Mouse (Mus musculus): ENCODE measurements at regions not wholly inside any gene's neighbourhood (a gene's known extent, or its start where the extent isn't known, plus 50 kb on each side); places are given as distances from the start of the nearest gene placed in this dataset.

DNA sequence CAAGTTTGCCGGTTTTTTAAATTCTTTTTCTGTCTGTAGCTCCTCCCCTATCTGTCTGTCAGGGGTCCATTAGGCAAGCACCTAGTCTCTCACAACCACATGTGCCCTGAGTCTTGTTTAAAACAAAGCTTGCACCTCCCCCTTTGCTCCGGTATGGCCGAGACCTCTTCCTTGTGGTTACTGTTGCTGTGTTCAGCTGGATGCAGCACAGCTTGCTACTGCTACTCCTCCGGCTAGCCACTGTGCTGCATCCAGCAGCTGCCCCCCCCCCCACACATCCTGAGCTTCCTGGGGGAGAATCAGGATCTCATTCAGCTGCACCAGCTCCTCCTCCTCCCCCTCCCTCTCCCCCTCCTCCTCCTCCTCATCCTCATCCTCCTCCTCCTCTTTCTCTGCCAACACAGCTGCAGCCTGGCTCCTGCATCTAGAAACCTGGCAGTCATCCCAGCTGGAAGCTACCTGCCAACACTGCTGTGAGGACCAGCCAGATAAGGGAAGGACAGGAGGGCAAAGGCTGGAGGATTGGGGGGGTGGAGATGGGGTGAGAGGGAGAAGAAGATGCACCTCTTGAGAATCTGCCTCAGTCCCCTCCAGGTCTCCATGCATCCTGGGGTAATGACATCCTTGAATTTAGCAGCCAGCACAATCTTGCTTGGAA lies 114.8 kb upstream of the Tmem260 start:
- peak; percentile 48 for DNase-seq

DNA sequence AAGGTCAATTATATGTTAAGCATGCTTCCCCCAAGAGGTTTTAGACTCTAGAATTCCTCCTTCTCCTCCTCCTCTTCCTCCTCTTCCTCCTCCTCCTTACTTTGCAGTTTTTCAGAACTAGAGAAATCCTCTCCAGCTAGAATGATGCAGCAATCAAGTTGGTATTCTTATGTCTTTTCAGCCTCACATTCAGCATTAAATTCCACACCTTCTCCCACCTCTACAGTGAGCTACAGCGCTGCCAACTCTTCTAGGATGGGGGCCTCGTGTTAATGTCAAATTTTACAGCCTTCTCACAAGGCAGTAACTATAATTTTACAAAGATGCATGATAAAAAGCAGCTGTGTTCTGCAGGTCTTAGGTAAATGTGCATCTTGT lies 114.3 kb upstream of the Tmem260 start:
- no peak for DNase-seq

DNA sequence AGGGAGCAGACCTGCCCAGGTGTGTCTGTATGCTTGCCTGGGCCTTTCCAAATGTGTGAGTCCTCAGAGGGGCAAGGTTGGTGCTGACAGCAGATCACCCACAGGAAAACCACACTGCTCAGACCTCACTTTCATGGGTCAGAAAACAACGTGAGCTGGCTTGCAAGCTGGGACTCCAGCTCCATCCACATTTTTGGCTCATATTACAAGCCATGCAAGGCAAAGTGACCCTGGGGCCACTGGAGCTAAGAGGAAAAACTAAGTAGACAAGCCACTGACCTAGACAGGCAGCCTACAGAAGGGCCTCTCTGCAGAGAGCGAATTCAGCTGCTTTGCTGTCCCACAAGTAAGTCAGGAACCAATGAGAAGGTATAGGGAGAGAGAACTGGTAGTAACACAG lies 113.7 kb upstream of the Tmem260 start:
- no peak for DNase-seq

DNA sequence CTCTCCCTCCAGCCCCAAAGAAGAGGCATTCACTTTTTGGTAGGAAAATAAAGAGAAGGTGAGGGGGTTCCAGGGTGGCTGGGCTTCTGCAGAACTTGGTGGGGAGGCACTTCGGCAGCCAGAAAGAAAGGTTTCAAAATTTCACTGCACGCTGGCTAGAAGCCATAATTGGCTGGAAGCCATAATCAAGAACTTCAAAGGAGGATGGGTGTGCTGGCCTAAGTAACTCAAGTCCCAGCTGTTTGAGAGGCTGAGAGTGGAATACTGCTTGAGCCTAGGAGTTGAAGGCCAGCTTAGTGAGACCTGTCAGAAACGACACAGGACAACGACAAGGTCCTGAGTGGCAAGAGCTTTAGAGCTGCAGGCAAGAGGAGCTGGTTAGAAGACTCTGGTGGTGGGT lies 113.3 kb upstream of the Tmem260 start:
- no peak for DNase-seq

DNA sequence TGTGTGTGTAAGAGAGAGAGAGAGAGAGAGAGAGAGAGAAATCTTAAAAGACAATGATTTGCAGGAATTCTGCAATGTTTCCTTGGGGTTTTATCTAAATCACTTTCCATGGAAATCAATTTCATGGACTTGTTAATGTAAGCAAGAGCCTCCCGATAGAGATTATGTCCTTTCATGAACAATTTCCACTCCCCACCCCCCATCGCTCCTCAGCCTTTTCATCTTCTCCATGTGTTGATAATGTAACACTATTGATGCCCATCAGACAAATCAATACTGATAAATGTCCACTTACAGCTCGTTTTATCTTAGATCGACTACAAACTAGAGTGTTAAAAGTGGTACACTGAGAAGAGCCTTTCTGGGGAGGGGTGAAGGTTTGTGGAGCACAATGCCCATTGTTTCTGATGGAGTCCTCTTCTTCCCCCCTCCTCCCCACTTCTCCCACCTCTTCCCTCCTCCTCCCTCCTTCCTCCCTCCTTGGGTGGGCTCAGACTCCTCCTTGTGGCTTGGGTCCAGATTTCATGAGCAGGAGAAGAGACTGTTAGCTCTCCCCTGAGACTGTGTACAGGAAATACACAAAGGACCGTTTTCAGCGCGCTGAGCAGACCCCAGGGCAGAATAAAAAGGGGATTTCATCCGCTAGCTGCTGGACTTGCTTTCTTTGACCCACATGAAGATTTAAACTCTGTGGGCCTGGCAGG lies 111.7 kb upstream of the Tmem260 start:
- DNase-seq = no peak

DNA sequence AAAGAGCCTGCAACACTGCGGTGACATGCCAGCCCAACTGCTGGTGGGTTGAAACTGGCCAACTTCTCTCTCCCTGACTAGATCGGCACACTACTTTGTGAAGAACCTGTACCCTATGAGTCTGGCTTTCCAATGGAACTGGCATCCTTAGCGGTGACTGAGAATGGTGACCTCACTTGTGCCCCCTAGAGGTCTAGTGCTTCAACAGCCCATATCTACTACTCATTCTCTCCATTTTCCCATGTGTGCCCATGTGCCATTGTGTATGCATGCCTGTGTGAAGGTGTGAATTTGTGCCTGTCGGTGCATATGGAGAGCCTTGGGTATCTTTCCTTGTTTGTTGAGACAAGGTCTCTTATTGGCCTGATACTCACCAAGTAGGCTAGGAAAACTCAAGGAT lies 106.5 kb upstream of the Tmem260 start:
- no peak for DNase-seq

DNA sequence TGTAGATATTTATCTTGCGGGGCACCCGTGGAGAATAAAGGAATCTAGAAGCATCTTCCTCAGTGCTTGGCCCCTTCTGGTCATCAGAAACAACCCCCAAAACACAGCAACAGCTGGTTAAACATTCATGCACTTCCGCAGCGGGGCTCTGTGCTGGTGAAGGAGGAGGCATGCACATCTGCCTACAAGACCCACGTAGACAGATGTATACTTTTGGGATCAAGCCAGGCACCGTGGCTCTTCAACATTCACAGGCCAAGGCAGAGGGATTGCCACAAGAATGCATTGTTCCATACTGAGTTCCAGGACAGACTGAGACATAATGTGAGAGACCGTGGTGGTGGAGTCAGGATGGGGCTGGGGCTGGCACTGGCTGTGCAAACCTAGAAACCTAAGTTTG lies 103.0 kb upstream of the Tmem260 start:
- DNase-seq = no peak

DNA sequence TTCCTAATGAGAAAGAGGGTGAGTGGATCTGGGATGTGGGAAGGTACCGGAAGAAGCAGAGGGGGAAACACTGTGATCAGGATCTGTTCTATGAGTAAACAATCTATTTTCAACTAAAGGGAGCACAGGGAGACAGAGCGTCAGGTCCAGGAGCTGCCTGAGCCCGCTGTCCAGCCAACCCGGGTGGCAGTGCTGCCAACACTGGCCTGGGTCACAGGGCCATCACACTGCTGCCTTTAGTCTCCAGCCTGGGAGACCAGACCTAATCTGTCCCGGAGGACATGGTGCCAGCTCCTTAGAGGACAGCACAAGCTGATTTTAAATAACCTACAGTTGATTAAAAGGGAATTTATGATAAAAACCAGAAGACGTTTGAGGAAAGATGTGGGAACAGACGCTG lies 100.0 kb upstream of the Tmem260 start:
- no peak for DNase-seq

DNA sequence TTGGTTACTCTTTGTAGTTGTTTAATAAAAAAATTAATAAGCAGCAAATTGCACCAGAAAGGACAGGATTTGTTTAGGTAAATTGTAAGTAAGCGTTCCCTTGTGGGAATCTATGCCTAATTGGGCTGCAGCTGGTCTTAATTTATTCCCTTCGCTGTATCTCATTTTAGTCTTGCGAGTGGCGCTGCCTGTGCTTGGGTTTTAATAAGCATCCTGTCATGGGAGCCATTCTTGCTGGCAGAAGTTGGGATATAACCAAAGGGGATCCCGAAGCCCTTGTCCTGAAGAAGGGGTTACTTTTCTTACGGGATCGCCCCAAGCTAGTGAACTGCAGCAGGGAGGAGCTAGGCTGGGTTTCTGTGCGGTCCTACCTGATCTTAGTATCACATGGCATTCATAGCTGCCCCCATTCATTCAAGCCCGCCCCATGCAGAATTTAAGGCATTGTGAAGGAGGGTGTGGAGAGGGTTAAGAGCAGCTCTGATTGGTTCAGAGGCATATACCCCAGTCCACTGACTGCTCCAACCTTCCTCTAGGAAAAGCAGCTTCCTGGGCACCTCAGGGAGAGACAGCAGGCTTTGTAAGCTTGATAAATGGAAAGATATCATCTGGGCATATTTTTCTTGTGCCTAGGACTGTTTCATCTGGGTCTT lies 96.4 kb upstream of the Tmem260 start:
- DNase-seq = no peak

DNA sequence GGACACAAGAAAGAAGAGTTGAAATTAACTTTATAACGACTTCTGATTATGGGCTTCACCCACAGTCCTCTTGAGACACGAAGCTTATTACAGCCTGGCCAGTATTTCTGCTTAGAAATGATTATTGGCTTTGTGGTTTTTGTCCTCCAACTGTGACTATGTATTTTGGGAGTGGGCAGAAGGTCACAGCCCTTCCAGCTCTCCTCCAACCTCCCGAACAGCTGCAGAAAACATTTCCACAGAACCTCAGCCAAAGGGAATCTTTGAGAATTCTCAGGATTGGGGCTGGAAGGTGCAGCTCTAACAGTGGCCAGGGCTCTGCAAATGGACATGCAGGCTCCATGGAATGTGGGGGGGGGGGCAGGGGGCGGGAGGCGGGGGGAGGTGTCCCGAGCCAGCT lies 94.3 kb upstream of the Tmem260 start:
- DNase-seq = no peak

DNA sequence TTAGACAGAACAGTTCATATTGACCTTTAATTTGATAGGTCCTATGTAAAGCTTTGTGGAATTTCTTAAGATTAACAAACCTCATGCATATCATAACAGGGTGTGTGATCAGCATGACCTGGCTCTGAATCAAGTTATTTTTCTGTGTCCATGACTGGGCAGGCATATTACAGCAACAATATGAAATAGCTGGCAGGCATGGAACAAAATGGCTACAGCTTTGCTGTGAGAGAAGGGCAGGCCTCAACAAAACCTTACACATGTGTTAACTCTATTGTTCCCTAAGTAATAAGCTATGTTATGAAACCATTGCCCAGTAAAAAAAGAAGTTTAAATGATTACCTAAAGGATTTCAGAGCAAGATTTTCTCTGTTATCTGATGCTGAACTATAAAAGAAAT lies 93.1 kb upstream of the Tmem260 start:
- DNase-seq = no peak

DNA sequence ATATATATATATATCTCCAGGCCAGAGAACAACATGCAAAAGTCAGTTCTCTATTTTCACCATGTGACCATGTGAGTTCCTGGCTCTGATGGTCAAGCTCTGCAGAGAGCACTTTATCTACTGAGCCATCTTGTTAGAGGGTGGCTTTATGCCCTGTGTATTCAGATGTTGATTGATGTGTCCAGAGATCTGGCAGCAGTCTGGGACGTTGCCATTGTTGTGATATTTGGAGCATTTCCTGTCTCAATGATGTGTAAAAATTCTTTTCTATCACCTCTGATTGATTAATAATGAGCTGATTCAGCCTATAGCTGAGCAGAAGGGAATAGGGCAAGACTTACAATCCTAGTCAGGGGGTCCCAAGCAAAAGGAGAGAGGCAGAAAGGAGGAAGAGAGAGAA lies 91.7 kb upstream of the Tmem260 start:
- no peak for DNase-seq

DNA sequence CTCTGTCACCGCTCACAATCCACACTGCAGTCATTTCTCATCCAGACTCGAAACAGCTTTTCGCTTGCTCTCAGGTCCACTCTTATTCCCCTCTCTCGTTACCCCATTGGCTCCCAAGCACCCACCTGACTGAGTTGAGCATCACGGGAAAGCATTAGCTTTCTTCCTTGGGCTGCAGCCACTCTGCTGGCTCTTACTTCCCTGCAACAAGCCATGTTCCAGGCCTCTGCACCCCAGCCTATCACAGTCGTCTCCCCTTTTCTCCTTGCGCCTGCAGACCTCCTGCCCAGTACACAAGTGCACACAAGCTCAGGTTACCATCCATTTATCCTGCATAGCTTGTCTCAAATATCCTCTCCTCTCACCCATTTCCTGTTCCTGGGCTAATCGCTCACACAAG lies 88.5 kb upstream of the Tmem260 start:
- DNase-seq = no peak

DNA sequence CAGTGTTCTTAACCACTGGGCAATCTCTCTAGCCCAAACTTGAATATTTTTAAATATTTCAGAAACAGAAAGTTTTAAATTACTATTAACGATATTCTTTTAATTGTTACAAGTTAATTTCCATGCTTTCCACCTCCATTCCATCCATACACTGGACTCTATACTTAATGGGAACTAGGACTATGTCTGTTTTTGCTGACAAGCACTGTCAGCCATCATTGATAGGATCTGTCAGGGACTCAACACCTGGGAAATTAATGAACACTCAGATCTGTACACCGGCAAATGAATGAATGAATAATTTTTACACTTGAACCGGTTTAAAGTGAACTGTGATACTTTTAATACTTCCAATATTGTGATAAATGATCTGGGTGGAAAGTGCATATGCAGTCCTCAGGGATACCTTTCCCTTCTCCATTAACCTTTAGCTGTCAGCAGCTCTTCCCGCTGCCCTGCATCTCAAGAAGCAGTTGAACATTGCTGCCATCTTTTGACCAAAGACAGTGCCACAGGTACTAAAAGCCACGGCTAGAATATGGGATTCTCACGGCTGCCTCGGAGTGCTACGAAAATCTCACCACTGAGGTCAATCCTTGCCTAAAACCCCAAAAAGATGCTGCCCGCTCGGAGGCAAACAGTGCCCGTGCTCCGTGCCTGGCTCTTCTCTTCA lies 87.3 kb upstream of the Tmem260 start:
- no peak for DNase-seq

DNA sequence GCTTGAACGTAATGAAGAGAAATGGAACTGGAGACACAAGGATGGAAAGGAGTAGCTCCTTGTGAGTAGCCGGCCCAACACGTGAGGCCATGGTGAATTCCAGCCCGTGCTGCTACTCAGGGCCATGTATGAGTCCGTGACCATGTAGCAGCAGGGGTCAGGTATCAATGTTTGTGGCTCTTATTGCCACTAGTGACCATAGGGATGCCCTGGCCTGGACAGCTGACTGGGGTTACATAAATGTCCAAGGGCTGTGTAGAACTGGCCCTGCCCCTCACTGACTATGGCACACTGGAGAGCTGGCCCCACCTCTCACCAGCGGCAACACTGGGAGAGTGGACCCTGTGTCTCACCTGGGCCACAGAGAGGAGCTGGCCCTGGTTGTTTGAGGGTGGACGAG lies 84.1 kb upstream of the Tmem260 start:
- DNase-seq = no peak

DNA sequence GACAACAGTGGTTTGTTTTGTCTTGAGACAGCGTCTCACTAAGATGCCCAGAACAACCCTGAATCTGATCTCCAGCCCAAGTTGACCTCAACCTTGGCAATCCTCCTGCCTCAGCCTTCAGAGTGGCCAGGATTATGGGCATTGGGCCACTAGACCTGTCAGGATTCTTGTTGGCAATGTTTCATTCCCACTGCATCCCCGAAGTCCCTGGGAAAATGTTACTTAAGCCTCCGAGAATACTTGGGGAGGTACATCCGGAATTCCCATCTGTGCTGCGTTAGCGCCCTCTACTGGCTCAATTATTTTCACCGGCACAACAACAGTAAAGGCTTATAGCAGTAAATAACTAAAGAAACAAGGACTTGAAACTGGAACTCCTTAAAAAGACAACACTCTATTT lies 78.9 kb upstream of the Tmem260 start:
- DNase-seq = peak; percentile 76

DNA sequence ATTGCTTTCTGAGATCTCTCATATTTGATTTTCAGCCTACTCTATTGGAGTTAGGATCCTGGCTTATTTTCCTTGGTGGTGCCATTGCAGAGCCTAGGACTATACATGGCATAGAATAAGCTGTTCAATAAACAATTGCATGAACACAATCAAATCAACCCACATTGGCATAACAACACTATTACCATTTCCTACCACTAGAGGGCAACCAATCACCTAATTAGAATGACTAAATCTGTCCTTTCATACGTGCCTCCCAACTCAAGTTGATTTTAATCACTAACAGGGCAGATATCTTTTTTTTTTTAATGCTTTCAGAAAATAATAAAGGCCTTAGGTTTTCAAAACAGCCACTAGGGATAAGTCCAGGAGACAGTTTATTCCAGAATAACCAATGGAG lies 75.6 kb upstream of the Tmem260 start:
- DNase-seq = no peak

DNA sequence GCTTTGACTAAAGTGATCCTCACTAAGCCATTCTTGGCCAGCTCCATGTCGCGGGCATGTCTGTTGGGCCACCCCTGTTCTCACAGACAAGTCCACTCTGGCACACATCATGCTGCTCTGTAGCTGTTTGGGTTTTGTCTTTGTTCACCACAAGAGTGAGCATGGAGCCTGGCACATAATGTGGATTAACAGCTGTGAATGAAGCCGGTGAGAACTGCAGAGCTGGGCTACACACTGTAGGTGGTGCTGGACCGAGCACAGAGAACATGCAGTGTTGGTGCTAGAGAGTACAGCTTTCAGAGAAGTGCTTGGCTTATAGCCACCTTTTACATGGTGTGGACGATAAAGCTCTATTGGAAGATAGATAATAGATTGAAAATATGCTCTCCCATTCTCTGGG lies 74.2 kb upstream of the Tmem260 start:
- DNase-seq = no peak

DNA sequence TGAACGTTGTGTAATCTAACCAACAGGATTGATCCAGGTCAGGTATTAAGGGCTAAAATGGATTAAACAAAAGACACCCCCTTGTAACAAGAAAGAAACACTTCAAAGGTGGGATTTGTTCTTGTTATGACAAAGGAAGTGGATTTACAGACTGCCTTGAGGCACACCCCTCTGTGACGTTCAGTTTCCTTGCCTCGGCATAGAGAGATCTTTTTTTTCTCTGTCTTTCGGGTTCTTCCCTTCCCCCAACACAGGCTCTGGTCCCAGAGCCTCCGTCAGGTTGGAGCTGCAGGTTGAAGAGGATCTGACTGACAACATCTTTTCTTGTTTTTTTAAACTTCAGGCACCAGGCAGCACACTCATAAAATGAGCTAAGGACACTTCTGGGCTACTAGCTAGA lies 69.8 kb upstream of the Tmem260 start:
- DNase-seq = no peak

Measured in gastrocnemius, postnatal 10 days (tissue).